Mouse (Mus musculus): ENCODE data around the gene Dcdc2b.
A peak's percentile ranks its signal among the peaks of the same experiment; 100 is the strongest.

The Dcdc2b gene

GRCm38 (mm10) chr4:129614093-129614492 is at the start of gene Dcdc2b:
TSS of gene Dcdc2b (minus strand) at chr4:129614257.
- no peak for DNase-seq (ENCODE audit: low spot score in 2 of 2)

- DNase-seq (ENCODE audit: low spot score in 2 of 2) = no peak
These were observed 48.3 kb upstream of the Dcdc2b start for GRCm38 (mm10) chr4:129662255-129662813.

- no peak for DNase-seq (ENCODE audit: low spot score in 2 of 2)
These were observed 47.5 kb upstream of the Dcdc2b start for GRCm38 (mm10) chr4:129661584-129661983.

- no peak for DNase-seq (ENCODE audit: low spot score in 2 of 2)
These were observed 40.7 kb upstream of the Dcdc2b start for GRCm38 (mm10) chr4:129654770-129655169.

- DNase-seq (ENCODE audit: low spot score in 2 of 2) = no peak
These were observed 36.3 kb upstream of the Dcdc2b start for GRCm38 (mm10) chr4:129650359-129650758.

- DNase-seq (ENCODE audit: low spot score in 2 of 2) = no peak
These were observed 34.6 kb upstream of the Dcdc2b start for GRCm38 (mm10) chr4:129648656-129649055.

- no peak for DNase-seq (ENCODE audit: low spot score in 2 of 2)
These were observed 31.1 kb upstream of the Dcdc2b start for GRCm38 (mm10) chr4:129645204-129645603.

GRCm38 (mm10) chr4:129641756-129642155 is 27.7 kb upstream of the Dcdc2b start:
- no peak for DNase-seq (ENCODE audit: low spot score in 2 of 2)

GRCm38 (mm10) chr4:129640638-129641467 is 26.8 kb upstream of the Dcdc2b start, which contains the start of gene Txlna:
TSS of gene Txlna (minus strand) at chr4:129641065.
- peak; percentile 91 to 96 for DNase-seq (ENCODE audit: low spot score in 2 of 2)

- DNase-seq (ENCODE audit: low spot score in 2 of 2) = peak in 1 of 2 experiments; percentile 36
These were observed 26.1 kb upstream of the Dcdc2b start for GRCm38 (mm10) chr4:129640101-129640637.

- no peak for DNase-seq (ENCODE audit: low spot score in 2 of 2)
These were observed 25.2 kb upstream of the Dcdc2b start for GRCm38 (mm10) chr4:129639221-129639620.

- no peak for DNase-seq (ENCODE audit: low spot score in 2 of 2)
These were observed 19.8 kb upstream of the Dcdc2b start for GRCm38 (mm10) chr4:129633852-129634251.

GRCm38 (mm10) chr4:129631867-129632266 is 17.8 kb upstream of the Dcdc2b start:
- DNase-seq (ENCODE audit: low spot score in 2 of 2) = no peak

- DNase-seq (ENCODE audit: low spot score in 2 of 2) = no peak
These were observed 16.9 kb upstream of the Dcdc2b start for GRCm38 (mm10) chr4:129630944-129631343.

- no peak for DNase-seq (ENCODE audit: low spot score in 2 of 2)
These were observed 12.0 kb upstream of the Dcdc2b start for GRCm38 (mm10) chr4:129626035-129626434.

- DNase-seq (ENCODE audit: low spot score in 2 of 2) = no peak
These were observed 11.4 kb upstream of the Dcdc2b start for GRCm38 (mm10) chr4:129625496-129625895.

- peak; percentile 58 to 64 for DNase-seq (ENCODE audit: low spot score in 2 of 2)
These were observed 10.9 kb upstream of the Dcdc2b start for GRCm38 (mm10) chr4:129625029-129625370.

- DNase-seq (ENCODE audit: low spot score in 2 of 2) = peak; percentile 82 to 85
These were observed 10.4 kb upstream of the Dcdc2b start for GRCm38 (mm10) chr4:129624281-129625028.

- DNase-seq (ENCODE audit: low spot score in 2 of 2) = no peak
These were observed 9.6 kb upstream of the Dcdc2b start, which contains the start of gene Ccdc28b for GRCm38 (mm10) chr4:129623681-129624091. TSS of gene Ccdc28b (minus strand) at chr4:129623947.

GRCm38 (mm10) chr4:129622803-129623535 is 8.9 kb upstream of the Dcdc2b start:
- DNase-seq (ENCODE audit: low spot score in 2 of 2) = no peak

- DNase-seq (ENCODE audit: low spot score in 2 of 2) = no peak
These were observed 8.2 kb upstream of the Dcdc2b start for GRCm38 (mm10) chr4:129622120-129622802.

Data from thymus, postnatal 10 days (tissue).